Mouse (Mus musculus) urinary bladder, postnatal 10 days (tissue): ENCODE results near the gene Pinlyp.
"Not testable (repeated sequence)": the region's sequence is repeated elsewhere in the genome, so short reads cannot be mapped to it uniquely, and the experiment has no call there.

Experiments
- DNase-seq: peaks from one replicate; pipeline ENCODE4 v3.0.0; 2022; ENCODE audit warnings: low spot score

Pinlyp gene

DNA sequence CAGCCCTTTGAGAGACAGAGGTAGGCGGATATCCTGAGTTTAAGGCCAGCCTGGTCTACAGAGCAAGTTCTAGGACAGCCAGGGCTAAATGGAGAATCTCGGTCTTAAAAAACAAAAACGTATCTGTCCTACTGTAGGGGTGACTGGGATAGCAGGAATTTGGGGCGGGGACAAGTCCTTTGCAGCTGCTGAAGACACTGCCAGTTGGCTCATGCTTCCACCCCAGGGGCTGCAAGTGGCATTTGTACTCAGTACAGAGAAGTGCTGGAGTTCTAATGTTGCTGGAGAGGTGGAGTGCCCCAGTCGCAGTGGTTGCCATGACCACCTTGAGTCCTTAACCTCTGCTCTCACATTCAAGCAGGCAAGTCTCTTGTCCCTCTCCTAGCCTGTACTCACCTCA lies 23.1 kb downstream of the Pinlyp start:
- DNase-seq: no peak

DNA sequence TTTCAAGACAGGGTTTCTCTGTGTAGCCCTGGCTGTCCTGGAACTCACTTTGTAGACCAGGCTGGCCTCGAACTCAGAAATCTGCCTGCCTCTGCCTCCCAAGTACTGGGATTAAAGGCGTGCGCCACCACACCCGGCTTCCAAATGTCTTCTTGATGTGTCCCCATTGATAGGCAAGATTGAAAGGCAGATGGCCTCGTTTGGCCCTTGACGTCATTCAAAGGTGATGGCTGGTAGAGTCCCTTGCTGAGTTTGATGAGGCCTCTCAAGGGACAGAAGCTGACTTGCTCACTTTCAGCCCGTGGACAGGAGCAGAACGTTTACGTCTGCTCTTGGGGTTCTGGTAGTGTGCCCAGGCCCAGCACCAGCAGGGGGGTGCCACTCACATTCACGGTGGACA lies 25.9 kb downstream of the Pinlyp start:
- not testable (repeated sequence) for DNase-seq

DNA sequence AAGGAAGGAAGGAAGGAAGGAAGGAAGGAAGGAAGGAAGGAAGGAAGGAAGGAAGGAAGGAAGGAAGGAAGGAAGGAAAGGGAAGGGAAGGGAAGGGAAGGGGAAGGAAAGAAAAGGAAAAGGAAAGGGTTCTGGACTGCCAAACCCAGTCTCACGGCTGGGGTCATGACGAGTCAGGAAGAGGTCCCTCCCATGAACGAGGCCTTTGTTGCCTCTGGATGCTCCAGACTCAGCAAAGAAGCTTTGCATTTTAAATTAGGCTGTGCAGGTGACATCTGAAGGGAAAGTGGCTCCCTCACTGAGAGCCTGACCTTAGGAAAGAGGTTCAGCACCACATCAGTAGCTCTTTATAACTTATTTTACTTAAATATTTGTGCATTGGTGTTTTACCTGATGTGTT lies 26.8 kb downstream of the Pinlyp start:
- DNase-seq: no peak

DNA sequence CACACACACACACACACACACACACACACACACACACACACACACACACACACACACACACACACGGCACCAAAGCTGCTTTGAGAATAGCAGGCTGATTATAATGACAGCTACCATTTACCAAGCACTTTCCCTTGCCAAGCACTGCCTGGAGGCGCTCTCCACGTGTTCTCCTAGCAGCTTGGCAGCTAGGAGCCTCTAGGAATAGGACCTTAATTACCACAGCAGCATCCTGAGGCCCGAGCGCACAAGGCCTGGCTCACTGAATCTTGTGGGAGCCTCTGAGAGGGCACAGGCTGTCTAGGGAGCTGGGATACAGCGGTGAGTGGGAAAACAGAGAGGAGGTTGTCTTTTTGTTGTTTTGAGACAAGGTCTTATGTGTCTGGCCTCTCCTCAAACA lies 28.3 kb downstream of the Pinlyp start:
- no peak for DNase-seq

DNA sequence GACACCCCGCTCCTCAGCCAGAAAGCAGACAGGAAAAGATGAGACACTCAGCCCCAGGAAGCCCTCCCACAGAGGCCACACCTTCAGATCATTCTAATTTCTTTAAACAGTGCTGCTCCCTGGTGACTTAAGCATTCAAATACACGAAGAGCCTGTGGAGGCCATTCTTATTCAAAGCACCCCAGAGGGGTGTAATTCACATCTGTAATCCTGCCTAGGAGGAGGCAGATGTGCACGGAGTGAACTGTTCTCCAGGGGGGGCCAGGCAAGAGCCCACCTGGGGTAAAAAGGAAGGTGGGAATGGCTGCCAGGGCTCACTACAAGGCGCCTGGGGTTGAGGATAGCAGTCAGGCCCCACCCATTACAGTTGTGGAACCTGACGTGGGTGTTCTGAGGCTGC lies 28.8 kb downstream of the Pinlyp start:
- no peak for DNase-seq

DNA sequence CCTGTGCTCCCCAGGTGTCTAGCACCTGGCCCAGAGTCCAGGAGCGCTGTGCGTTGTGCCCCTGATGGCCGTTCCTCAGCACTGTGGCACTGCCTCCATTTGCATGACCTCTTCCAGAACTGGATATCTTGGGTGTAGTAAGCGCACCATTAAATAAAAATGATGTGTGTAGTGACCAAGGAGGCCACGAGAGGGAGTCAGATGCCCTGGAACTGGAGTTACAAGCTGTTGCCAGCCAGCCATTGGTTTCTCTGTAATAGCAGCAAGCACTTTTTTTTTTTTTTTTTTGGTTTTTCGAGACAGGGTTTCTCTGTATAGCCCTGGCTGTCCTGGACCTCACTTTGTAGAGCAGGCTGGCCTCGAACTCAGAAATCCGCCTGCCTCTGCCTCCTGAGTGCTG lies 29.6 kb downstream of the Pinlyp start:
- DNase-seq: not testable (repeated sequence)

DNA sequence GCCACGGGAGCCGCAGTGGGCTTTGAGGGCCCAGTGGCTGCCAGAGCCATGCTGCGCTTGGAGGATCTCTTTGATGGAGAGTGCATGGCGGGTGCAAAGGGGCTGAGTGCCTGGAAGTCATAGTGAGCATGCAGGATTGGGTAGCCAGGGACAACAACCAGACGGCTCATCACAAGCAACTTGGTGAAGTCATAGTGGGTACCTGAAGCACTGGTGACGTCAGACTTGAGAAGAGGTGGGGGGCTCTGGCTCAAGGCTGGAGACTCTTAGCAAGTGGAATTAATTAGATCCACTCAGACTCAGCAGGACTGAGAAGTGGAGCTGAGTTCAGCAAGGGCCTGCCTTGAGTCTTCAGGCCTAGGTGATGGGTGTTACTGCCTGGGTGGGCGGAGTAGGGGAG lies 33.6 kb downstream of the Pinlyp start, which contains the start of gene AC161166.1:
AC161166.1 (minus strand) TSS at position 101 of the 400 bp plus-strand sequence.
- no peak for DNase-seq

DNA sequence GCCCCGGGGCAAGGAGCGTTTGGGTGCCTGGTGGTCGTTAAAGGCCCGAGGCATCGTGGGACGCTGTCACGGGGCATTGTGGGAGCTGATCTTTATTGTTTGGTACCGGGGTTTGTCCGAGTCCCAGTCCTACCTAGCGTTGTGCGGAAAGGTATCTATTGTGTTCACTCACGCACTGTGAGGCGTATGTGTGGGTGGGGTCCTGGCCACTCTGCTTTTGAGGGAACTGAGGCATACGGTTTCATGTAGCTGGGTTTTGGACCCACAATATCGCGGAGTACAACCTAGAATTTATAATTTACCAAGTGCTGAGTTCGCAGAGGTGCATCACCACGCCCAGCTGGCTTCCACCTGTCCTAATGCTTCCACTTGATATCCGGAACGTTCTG lies 38.2 kb downstream of the Pinlyp start:
- no peak for DNase-seq

DNA sequence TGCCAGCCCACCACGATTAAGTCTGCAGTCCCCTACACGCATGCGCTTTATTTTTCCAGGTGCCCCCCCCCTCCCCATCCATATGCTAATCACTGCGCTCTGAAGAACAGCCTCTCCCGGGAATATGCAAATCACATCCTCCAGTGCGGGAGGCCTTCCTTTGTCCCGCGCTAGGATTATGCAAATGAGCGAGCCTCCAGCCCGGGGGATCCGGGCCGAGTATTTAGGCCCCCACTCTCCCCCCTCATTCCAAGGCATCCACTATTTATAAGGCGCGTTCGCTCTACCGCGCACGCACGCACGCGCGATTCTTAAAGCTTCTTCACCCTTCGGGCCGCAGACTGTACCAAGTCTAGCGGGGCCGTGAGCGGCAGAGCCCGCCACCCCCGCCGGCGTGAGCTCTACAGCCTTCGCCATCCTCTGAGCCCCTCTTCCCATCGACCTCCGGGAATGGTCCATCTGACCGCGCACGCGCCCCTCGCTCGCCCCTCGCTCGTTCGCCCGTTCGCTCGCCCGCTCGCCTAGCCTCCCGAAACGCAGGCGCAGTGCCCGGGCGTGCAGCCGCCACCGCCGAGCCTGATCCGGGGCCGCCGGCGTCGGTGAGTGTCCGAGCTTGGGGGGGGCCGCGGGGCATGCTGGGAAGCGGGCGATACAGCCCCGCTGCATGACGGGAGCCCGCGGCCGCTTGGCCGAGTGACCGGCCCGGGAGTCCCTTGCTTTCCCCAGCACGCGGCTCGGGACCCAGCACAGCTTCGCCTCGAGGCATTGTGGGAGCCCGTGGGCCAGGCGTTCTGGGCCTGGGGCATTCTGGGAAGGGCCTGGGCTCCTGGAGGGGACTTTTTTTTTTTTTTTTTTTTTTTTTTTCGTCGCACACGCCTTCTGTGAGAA lies 38.8 kb downstream of the Pinlyp start, which contains the start of gene Zfp428:
Zfp428 (plus strand) TSS at position 169 of the 888 bp plus-strand sequence.
- DNase-seq: peak; percentile 54

DNA sequence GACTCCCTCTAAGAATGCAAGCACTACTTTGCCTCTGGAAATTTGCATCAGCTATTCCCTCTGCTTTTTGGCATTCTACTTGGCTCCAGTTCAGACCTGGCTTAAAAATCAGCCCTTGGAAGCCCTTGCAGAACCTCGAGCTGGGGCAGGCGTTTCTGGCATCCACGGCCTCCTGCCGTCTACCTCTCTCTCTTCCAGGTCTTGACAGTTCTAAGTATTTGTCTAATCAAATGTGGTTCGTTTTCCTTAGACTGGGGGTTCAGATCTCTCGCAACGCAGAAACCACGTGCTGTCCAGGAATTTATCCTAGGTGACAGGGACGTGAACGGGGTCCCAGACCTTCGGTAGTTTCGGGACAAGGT lies 39.5 kb downstream of the Pinlyp start:
- no peak for DNase-seq

DNA sequence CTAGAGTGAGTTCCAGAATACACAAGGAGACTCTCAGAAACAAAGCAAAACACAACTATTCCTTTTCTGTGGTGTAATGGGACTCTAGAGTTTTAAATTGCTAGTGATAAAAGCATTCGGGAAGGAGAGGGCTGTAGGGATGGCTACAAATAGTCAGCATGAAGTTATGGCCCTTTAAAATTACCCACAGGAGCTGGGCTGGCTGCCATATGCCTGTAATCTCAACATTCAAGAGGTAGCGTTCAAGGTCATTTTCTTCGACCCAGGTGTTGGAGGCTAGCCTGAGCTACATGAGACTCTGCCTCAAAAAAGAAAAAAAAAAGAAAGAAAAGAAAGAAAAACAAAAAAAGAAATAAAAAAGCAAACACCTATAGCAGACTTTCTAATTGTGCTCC lies 39.9 kb downstream of the Pinlyp start:
- DNase-seq: no peak

DNA sequence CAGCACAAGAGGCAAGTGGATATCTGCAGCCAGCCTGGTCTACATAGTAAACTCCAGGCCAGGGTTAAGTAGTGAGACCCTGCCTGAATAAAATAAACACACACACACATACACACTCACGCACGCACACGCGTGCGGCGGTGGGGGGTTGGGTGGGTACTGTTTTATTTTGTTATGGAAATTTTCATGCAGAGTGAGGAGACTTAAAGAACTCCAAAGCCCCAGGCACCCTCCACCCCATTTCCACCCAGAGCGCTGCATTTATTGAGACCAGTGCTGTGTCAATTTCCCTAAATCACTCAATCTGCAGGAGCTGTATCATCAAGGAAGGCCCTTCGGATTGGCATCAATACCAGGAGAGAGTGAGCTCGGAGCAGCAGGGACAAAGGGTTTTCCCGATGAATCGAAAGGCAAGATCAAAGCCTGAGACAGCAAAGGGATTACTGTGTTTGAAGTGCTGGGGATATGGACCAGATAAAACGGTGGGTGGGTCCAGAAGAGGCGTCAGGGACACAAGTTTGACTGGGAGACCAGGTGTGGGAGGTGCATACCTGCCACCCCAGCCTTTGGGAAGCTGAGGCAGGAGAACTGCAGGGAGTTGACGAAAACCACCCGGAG lies 40.4 kb downstream of the Pinlyp start:
- no peak for DNase-seq

DNA sequence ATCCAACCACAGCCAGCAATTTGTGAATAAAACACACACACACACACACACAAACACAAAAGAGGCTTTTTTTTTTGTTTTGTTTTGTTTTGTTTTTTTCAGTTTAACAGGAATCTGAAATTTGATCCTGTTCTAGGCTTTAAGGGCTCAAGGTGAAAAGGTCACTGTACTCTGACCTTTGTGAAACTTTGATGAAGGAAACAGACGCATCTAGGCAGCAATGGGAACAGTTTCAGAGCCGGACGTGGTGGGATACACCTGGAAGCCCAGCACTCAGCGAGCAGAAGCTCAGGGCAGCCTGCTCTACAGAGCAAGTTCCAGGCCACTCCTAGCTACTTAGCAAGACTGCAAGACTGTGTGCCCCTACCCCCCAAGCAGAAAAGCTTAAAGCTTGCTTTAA lies 41.0 kb downstream of the Pinlyp start:
- no peak for DNase-seq

DNA sequence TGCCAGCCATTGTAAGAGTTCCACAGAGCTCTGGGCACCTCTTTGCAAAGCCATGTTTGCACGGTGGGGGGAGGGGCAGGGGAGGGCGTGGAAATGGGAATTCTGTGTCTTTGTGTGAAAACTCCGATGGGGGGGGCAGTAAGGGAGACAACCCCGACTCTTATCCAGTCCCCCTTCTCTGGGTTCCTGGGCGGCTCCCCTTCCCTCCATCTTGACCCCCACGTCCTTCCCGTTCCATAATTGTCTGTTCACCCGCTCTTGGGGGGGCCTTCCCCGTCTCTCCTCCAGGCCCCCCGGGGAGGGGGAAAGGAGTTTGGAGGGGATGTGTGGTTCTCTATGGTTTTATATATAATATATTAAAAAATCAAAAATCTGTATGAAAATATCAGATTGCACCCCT lies 41.9 kb downstream of the Pinlyp start:
- no peak for DNase-seq

DNA sequence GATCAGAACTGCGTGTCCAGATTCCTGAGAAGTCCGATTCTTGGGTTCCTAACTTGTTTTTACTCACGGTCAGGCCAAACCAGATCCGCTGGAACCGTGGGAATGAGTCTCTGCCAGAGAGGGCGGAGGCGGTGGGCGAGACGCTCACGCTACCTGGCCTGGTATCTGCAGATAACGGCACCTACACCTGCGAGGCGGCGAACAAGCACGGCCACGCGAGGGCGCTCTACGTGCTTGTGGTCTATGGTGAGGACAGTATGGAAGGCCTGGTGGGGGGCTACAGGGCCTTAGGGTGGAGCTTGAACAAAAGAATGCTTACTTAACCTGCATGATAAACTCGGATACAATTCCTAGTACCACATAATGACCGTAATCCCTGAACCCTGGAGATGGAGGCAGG lies 44.4 kb downstream of the Pinlyp start:
- DNase-seq: no peak

DNA sequence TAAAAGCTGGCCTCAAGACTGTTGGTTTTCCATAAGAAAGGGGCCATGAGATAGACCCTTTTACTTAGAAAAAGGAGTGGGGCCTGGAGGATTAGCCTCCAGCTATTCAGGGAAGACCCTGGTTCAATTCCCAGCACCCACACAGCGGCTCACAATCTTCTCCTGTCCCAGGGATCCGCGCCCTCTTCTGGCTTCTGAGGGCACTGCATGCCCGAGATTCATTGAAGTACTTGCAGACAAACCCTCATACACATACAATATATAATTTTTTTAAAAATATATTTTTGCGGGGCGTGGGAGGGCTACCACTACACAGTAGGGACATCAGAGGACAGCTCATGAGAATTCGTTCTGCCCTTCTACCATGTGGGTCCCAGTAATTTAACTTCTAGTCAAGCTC lies 45.0 kb downstream of the Pinlyp start:
- no peak for DNase-seq

DNA sequence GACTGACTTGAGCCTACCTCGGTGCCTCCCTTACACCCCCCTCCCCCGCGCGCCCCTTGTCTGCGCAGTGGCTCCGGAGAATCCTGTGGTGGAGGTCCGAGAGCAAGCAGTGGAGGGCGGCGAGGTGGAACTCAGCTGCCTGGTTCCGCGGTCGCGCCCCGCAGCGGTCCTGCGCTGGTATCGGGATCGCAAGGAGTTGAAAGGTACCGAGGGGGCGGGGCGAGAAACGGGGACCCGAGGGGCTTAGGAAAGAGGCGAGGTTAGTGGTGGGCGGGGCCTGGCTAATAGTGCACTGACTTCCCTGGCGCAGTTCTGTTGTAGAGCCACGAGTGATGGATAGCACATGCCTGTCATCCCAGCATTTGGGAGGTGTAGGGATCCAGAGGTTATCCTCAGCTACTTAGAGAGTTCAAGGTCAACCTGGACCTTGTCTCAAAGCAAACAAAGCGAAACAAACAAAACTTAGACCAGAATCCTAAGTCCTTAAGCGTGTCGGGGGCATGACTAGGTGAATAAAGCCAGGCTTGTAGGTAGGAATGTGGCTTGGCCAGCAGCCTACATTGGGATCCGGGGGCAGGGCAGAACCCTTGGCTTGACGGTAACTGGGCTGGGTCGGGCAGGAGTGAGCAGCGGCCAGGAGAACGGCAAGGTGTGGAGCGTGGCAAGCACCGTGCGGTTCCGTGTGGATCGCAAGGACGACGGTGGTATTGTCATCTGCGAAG lies 45.9 kb downstream of the Pinlyp start:
- DNase-seq: no peak
